Mouse (Mus musculus): ENCODE data around the gene Gp9.

DNA sequence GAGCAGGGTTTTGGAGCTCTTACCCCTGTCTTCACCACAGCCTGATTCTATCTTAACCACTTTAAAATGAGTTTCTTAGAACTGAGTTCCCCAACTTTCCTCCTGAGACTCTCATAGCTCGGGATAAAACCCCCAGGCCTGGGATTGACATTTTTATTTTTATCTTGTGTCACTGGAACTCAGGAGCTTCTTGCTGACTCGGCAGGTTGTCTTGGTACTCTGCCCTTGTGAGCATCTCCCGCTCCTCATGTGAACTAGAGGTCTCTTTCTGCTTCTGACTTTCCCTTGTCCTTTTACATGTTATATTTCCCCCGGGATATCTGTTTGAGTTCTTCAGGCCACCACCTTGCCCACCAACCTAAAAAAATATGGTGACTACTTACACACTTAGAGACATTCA lies 40.9 kb upstream of the Gp9 start:
- TF ChIP-seq POLR2A (IDR thresholded peaks at IDR 0.05; ENCODE audit: insufficient read depth, low read depth, low read length) (no peak), CTCF (IDR thresholded peaks at IDR 0.05) (no peak)
